Mouse (Mus musculus) hindbrain, embryonic 11.5 days (tissue): Measurements from ENCODE around the gene Prpf4. TPM values are rescaled to one million over a fixed set of nuclear protein-coding genes. Genes with fewer than 3 reads are reported as not detected.

Experiments
- ATAC-seq: fragments of 200-750 bp; cut with Nextera tagmentation; 2 replicates; pipeline ENCODE4 v1.8.0; 2017; ENCODE audit warnings: mild to moderate bottlenecking, moderate TSS enrichment, moderate library complexity; ENCODE audit not compliant: low FRiP score
- DNase-seq: peaks from one replicate; pipeline ENCODE4 v3.0.0-alpha.2; 2015; ENCODE audit warnings: low spot score
- H3K27ac ChIP-seq: fragments of 300-500 bp; sonication (generic); 2 replicates; pipeline ENCODE4 v1.5.1; 2014; ENCODE audit warnings: mild to moderate bottlenecking, low read depth, low read length
- H3K27me3 ChIP-seq: fragments of 300-500 bp; sonication (generic); 2 replicates; pipeline ENCODE4 v1.6.1; 2014; ENCODE audit warnings: mild to moderate bottlenecking, low read length, moderate library complexity, mixed read lengths; ENCODE audit not compliant: control insufficient read depth, insufficient read depth
- H3K36me3 ChIP-seq: fragments of 300-500 bp; sonication (generic); 2 replicates; pipeline ENCODE4 v1.6.1; 2014; ENCODE audit warnings: mild to moderate bottlenecking, low read length, moderate library complexity, mixed read lengths; ENCODE audit not compliant: control insufficient read depth, insufficient read depth
- H3K4me1 ChIP-seq: fragments of 300-500 bp; sonication (generic); replicated peaks from 2 replicates; pipeline ENCODE4 v1.6.1; 2014; ENCODE audit warnings: low read length, mixed read lengths; ENCODE audit not compliant: control insufficient read depth, insufficient read depth
- H3K4me2 ChIP-seq: fragments of 300-500 bp; sonication (generic); replicated peaks from 2 replicates; pipeline ENCODE4 v1.6.1; 2014; ENCODE audit warnings: mild to moderate bottlenecking, low read depth, low read length
- H3K4me3 ChIP-seq: fragments of 300-500 bp; sonication (generic); 2 replicates; pipeline ENCODE4 v1.5.1; 2014; ENCODE audit warnings: low read depth, low read length
- H3K9ac ChIP-seq: fragments of 300-500 bp; sonication (generic); 2 replicates; pipeline ENCODE4 v1.6.1; 2014; ENCODE audit warnings: low read depth, low read length
- H3K9me3 ChIP-seq: fragments of 300-500 bp; sonication (generic); 2 replicates; pipeline ENCODE4 v1.6.1; 2016; ENCODE audit warnings: low read length; ENCODE audit not compliant: control insufficient read depth
- WGBS: fragments of 180-500 bp; shearing (Covaris S2); extraction: QIAGEN DNeasy Blood & Tissue Kit; methylation state at CpG from one replicate; pipeline ENCODE4 v1.1.7; 2014; 5-methylcytosine and 5-hydroxymethylcytosine counted together
- polyA plus RNA-seq: library from polyadenylated mRNA; unstranded; fragments of >200 nt; fragmentation: Nextera tagmentation; extraction: Ambion mirVana; gene quantifications from 2 replicates; pipeline ENCODE4 v1.2.1, GENCODE M21; 2014

Prpf4 gene
- polyA plus RNA-seq, 1 experiment from 2014 or later: 25.5 TPM

- no peak overlapping the region for H3K27ac ChIP-seq
- no peaks in the 10 kb centered on the region for H3K4me1 ChIP-seq
- no peaks in the 10 kb centered on the region for H3K9me3 ChIP-seq
- 95% methylated on average over 4 of the region's 4 CpGs for WGBS
- H3K27me3 ChIP-seq: no peaks in the 10 kb centered on the region
- H3K36me3 ChIP-seq: peaks cover 13% of the 10 kb centered on the region
- no peak overlapping the region for H3K4me3 ChIP-seq
- ATAC-seq (no peak), DNase-seq (no peak)
- H3K9ac ChIP-seq: no peak overlapping the region
- no peak overlapping the region for H3K4me2 ChIP-seq
These were observed 10.8 kb upstream of the Prpf4 start for GRCm38 (mm10) chr4:62397616-62398365.

GRCm38 (mm10) chr4:62398956-62399355 is 9.6 kb upstream of the Prpf4 start:
- H3K27ac ChIP-seq: no peak overlapping the region
- H3K4me2 ChIP-seq: no peak overlapping the region
- 91% methylated on average over 3 of the region's 3 CpGs for WGBS
- no peak for ATAC-seq
- H3K4me1 ChIP-seq: no peaks in the 10 kb centered on the region
- H3K4me3 ChIP-seq: no peak overlapping the region
- no peak for DNase-seq
- H3K9ac ChIP-seq: no peak overlapping the region
- H3K9me3 ChIP-seq: no peaks in the 10 kb centered on the region
- H3K27me3 ChIP-seq: no peaks in the 10 kb centered on the region
- H3K36me3 ChIP-seq: peaks cover 13% of the 10 kb centered on the region

- ATAC-seq: no peak
- no peak overlapping the region for H3K4me3 ChIP-seq
- no peak overlapping the region for H3K4me2 ChIP-seq
- no peaks in the 10 kb centered on the region for H3K36me3 ChIP-seq
- H3K9me3 ChIP-seq: no peaks in the 10 kb centered on the region
- H3K9ac ChIP-seq: no peak overlapping the region
- H3K27me3 ChIP-seq: no peaks in the 10 kb centered on the region
- WGBS: 69% methylated on average over 4 of the region's 4 CpGs
- H3K27ac ChIP-seq: no peak overlapping the region
- H3K4me1 ChIP-seq: no peaks in the 10 kb centered on the region; the same call in 1 of the 2 replicates
- no peak for DNase-seq
These were observed 2.5 kb upstream of the Prpf4 start for GRCm38 (mm10) chr4:62406133-62406532.

- DNase-seq: peak; percentile 79
- H3K36me3 ChIP-seq: peaks cover 2% of the 10 kb centered on the region; the same call in 1 of the 2 replicates
These were observed 641 bp upstream of the Prpf4 start for GRCm38 (mm10) chr4:62407730-62408582.

GRCm38 (mm10) chr4:62409615-62410014 is 1.0 kb downstream of the Prpf4 start:
- 46% methylated on average over 6 of the region's 6 CpGs for WGBS
- H3K27ac ChIP-seq: no peak overlapping the region

More at GRCm38 (mm10) chr4:62407730-62408582, 641 bp upstream of the Prpf4 start:
- H3K4me2 ChIP-seq: peak overlapping the region; percentile 30
- under 1% methylated on average over 35 of the region's 35 CpGs for WGBS
- H3K27ac ChIP-seq: peak overlapping the region; percentile 67
- ATAC-seq: peak; percentile 71
- no peaks in the 10 kb centered on the region for H3K9me3 ChIP-seq
- H3K4me3 ChIP-seq: peak overlapping the region; percentile 61
- H3K27me3 ChIP-seq: no peaks in the 10 kb centered on the region
- peak overlapping the region; percentile 77 for H3K9ac ChIP-seq
- no peaks in the 10 kb centered on the region; the same call in 1 of the 2 replicates for H3K4me1 ChIP-seq

GRCm38 (mm10) chr4:62410325-62410724 is 1.7 kb downstream of the Prpf4 start:
- no peaks in the 10 kb centered on the region for H3K27me3 ChIP-seq
- WGBS: 91% methylated on average over 2 of the region's 2 CpGs

More at GRCm38 (mm10) chr4:62409615-62410014, 1.0 kb downstream of the Prpf4 start:
- peak overlapping the region; percentile 61 for H3K4me3 ChIP-seq
- no peaks in the 10 kb centered on the region; the same call in 1 of the 2 replicates for H3K4me1 ChIP-seq
- ATAC-seq: no peak
- H3K36me3 ChIP-seq: peaks cover 2% of the 10 kb centered on the region; the same call in 1 of the 2 replicates
- peak overlapping the region; percentile 86 for H3K9ac ChIP-seq
- no peak for DNase-seq
- H3K4me2 ChIP-seq: peak overlapping the region; percentile 64
- no peaks in the 10 kb centered on the region for H3K27me3 ChIP-seq
- H3K9me3 ChIP-seq: no peaks in the 10 kb centered on the region

GRCm38 (mm10) chr4:62411606-62412005 is 3.0 kb downstream of the Prpf4 start:
- H3K9ac ChIP-seq: no peak overlapping the region
- peaks cover 7% of the 10 kb centered on the region for H3K36me3 ChIP-seq
- no peaks in the 10 kb centered on the region for H3K9me3 ChIP-seq
- ATAC-seq (no peak), DNase-seq (no peak)
- no peaks in the 10 kb centered on the region for H3K27me3 ChIP-seq
- no peak overlapping the region for H3K4me2 ChIP-seq
- H3K27ac ChIP-seq: no peak overlapping the region
- H3K4me1 ChIP-seq: no peaks in the 10 kb centered on the region; the same call in 1 of the 2 replicates
- WGBS: 94% methylated on average over 10 of the region's 10 CpGs
- no peak overlapping the region for H3K4me3 ChIP-seq

More at GRCm38 (mm10) chr4:62410325-62410724, 1.7 kb downstream of the Prpf4 start:
- no peak overlapping the region for H3K4me2 ChIP-seq
- no peaks in the 10 kb centered on the region for H3K9me3 ChIP-seq
- 0 out of 2 replicates have a peak overlapping the region, but pooled peaks have one; percentile 61 for H3K4me3 ChIP-seq
- H3K27ac ChIP-seq: no peak overlapping the region
- peaks cover 2% of the 10 kb centered on the region; the same call in 1 of the 2 replicates for H3K36me3 ChIP-seq
- ATAC-seq: no peak
- no peak for DNase-seq
- H3K4me1 ChIP-seq: no peaks in the 10 kb centered on the region; the same call in 1 of the 2 replicates
- H3K9ac ChIP-seq: no peak overlapping the region

GRCm38 (mm10) chr4:62418448-62418847 is 9.9 kb downstream of the Prpf4 start:
- no peak overlapping the region for H3K27ac ChIP-seq
- H3K36me3 ChIP-seq: peaks cover 16% of the 10 kb centered on the region; the same call in 1 of the 2 replicates
- no peaks in the 10 kb centered on the region for H3K27me3 ChIP-seq
- no peaks in the 10 kb centered on the region for H3K9me3 ChIP-seq
- DNase-seq (no peak), ATAC-seq (no peak)
- no peak overlapping the region for H3K9ac ChIP-seq
- no peaks in the 10 kb centered on the region for H3K4me1 ChIP-seq
- H3K4me3 ChIP-seq: no peak overlapping the region
- WGBS: 97% methylated on average over 8 of the region's 8 CpGs
- H3K4me2 ChIP-seq: no peak overlapping the region
